Comparison of ENCODE assay signal across 15 mouse cellular contexts in the genomic region with DNA sequence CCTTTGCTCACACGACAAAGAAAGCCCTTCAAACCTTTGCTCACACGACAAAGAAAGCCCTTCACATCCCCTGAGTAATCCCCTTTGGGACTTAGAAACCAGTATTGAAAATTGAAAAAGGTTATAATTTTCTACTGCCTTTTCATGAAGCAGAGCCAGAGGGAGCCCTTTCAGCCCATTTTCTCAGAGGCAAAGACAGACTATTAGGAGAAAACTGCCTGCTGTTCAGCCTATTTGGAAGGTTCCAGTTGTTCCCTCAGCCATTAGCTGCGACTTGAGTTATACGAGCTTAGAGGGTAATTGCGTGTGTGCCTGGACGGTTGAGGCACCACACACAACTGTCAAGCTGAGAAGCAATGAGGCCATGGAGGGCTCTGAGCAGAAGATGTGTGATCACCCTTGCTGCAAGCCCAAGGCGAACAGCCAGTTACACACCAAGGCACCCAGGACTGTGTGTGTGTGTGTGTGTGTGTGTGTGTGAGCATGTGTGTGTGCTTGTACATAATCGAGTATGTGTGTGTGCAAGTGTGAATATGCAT. TPM values are rescaled to one million over a fixed set of nuclear protein-coding genes. Genes with fewer than 3 reads are reported as not detected.
A peak's percentile ranks its signal among the peaks of the same experiment; 100 is the strongest.
DNase-seq lines count a peak whose midpoint lies in the region; ATAC-seq lines count a peak whose summit lies in the region.
"Had no signal": no experiment of that assay in that cellular context is flagged by ENCODE, and none has a peak within 500 bp of the region (broad histone marks: within the 10 kb centered on the region; RNA-seq: fewer than 3 reads in every experiment).

No protein-coding gene starts in this region.

- H3K27ac ChIP-seq in heart, embryonic 10.5 days: no peak overlapping the region
- peak overlapping the region; percentile 35; the same call in 1 of the 2 replicates for H3K27ac ChIP-seq in midbrain, embryonic 13.5 days
- no peak overlapping the region for H3K27ac ChIP-seq in midbrain, embryonic 11.5 days (ENCODE audit: low read depth, low read length)
- H3K27ac ChIP-seq in intestine, embryonic 16.5 days (ENCODE audit: low read length): peak overlapping the region; percentile 55; the same call in 1 of the 2 replicates
- H3K27ac ChIP-seq: hindbrain, embryonic 10.5 days; limb, embryonic 13.5 days had no signal

- H3K9ac ChIP-seq in midbrain, embryonic 13.5 days (replicated peaks): no peak overlapping the region
- no peak overlapping the region for H3K9ac ChIP-seq in midbrain, embryonic 11.5 days (ENCODE audit: low read length)
- H3K9ac ChIP-seq in intestine, embryonic 16.5 days (ENCODE audit: low read depth, low read length): no peak overlapping the region
- H3K9ac ChIP-seq: limb, embryonic 13.5 days had no signal

- peak; percentile 37; the same call in 1 of the 2 replicates for ATAC-seq in midbrain, embryonic 13.5 days
- no peak for ATAC-seq in midbrain, embryonic 11.5 days (ENCODE audit: low FRiP score)
- no peak for ATAC-seq in intestine, embryonic 16.5 days

- no peaks in the 10 kb centered on the region for H3K4me1 ChIP-seq in heart, embryonic 10.5 days
- H3K4me1 ChIP-seq in midbrain, embryonic 13.5 days (replicated peaks): 0 out of 2 replicates have a peak, but pooled peaks cover 4% of the 10 kb centered on the region
- H3K4me1 ChIP-seq in midbrain, embryonic 11.5 days (ENCODE audit: control insufficient read depth, insufficient read depth, low read length): no peaks in the 10 kb centered on the region
- H3K4me1 ChIP-seq in intestine, embryonic 16.5 days (ENCODE audit: control insufficient read depth, insufficient read depth, low read length): no peaks in the 10 kb centered on the region
- H3K4me1 ChIP-seq: hindbrain, embryonic 10.5 days had no signal

- no peaks in the 10 kb centered on the region for H3K27me3 ChIP-seq in heart, embryonic 10.5 days (ENCODE audit: insufficient read depth, poor library complexity, severe bottlenecking)
- H3K27me3 ChIP-seq in midbrain, embryonic 13.5 days: peaks cover 3% of the 10 kb centered on the region; the same call in 1 of the 2 replicates
- no peaks in the 10 kb centered on the region for H3K27me3 ChIP-seq in midbrain, embryonic 11.5 days (ENCODE audit: control insufficient read depth, insufficient read depth, low read length)
- H3K27me3 ChIP-seq in intestine, embryonic 16.5 days (replicated peaks; ENCODE audit: control insufficient read depth, insufficient read depth, low read length): no peaks in the 10 kb centered on the region
- H3K27me3 ChIP-seq: limb, embryonic 13.5 days had no signal

- no peaks in the 10 kb centered on the region for H3K9me3 ChIP-seq in heart, embryonic 10.5 days
- no peaks in the 10 kb centered on the region for H3K9me3 ChIP-seq in midbrain, embryonic 13.5 days
- no peaks in the 10 kb centered on the region for H3K9me3 ChIP-seq in midbrain, embryonic 11.5 days (ENCODE audit: control insufficient read depth, low read length)
- no peaks in the 10 kb centered on the region for H3K9me3 ChIP-seq in intestine, embryonic 16.5 days (ENCODE audit: control insufficient read depth, low read length)
- H3K9me3 ChIP-seq: hindbrain, embryonic 10.5 days; limb, embryonic 13.5 days had no signal

- H3K36me3 ChIP-seq in heart, embryonic 10.5 days: no peaks in the 10 kb centered on the region
- H3K36me3 ChIP-seq in midbrain, embryonic 13.5 days: no peaks in the 10 kb centered on the region
- H3K36me3 ChIP-seq in midbrain, embryonic 11.5 days (ENCODE audit: control insufficient read depth, insufficient read depth, low read length): no peaks in the 10 kb centered on the region
- no peaks in the 10 kb centered on the region for H3K36me3 ChIP-seq in intestine, embryonic 16.5 days (ENCODE audit: control insufficient read depth, insufficient read depth, low read length)
- H3K36me3 ChIP-seq: hindbrain, embryonic 10.5 days; limb, embryonic 13.5 days had no signal

- DNase-seq in heart, adult 11 months: peak; percentile 76
- no peak for DNase-seq in heart, embryonic 10.5 days (ENCODE audit: low spot score)
- DNase-seq in midbrain, embryonic 11.5 days (ENCODE audit: low spot score, missing footprints): no peak
- DNase-seq in ovary, postnatal 36 days (ENCODE audit: low spot score): no peak
- no peak for DNase-seq in cerebellum, postnatal 36 days
- DNase-seq: cerebellum, adult 2 months; kidney, adult 8-10 months; right cerebral cortex, adult 18-20 months; thymus, postnatal 4 days had no signal

- 72% methylated on average over 8 of the region's 8 CpGs for WGBS in heart, embryonic 10.5 days
- WGBS in midbrain, embryonic 13.5 days: 46% methylated on average over 8 of the region's 8 CpGs
- WGBS in midbrain, embryonic 11.5 days: 69% methylated on average over 8 of the region's 8 CpGs
- WGBS in intestine, embryonic 16.5 days: 56% methylated on average over 8 of the region's 8 CpGs

- no peak overlapping the region for H3K4me3 ChIP-seq in heart, embryonic 10.5 days
- no peak overlapping the region for H3K4me3 ChIP-seq in midbrain, embryonic 13.5 days (replicated peaks)
- H3K4me3 ChIP-seq in midbrain, embryonic 11.5 days (ENCODE audit: low read depth, low read length): no peak overlapping the region
- H3K4me3 ChIP-seq in intestine, embryonic 16.5 days (ENCODE audit: low read length): no peak overlapping the region
- H3K4me3 ChIP-seq: hindbrain, embryonic 10.5 days; limb, embryonic 13.5 days had no signal

- no peak overlapping the region for H3K4me2 ChIP-seq in midbrain, embryonic 13.5 days (replicated peaks)
- no peak overlapping the region for H3K4me2 ChIP-seq in midbrain, embryonic 11.5 days
- no peak overlapping the region for H3K4me2 ChIP-seq in intestine, embryonic 16.5 days (ENCODE audit: low read depth, low read length)
- H3K4me2 ChIP-seq: limb, embryonic 13.5 days had no signal

RNA-seq across cellular contexts. Expression of a gene that starts 6.4 kb away (rescaled TPM):
- polyA plus RNA-seq in heart, embryonic 10.5 days (2016; fragmentation: Nextera tagmentation; extraction: Ambion mirVana): 7.2 and 9.3 TPM in 2 replicates
- 28.1 and 30.7 TPM in 2 replicates for polyA plus RNA-seq in midbrain, embryonic 13.5 days (2015; fragmentation: Nextera tagmentation; extraction: Ambion mirVana)
- 16.5 and 16.9 TPM in 2 replicates for polyA plus RNA-seq in midbrain, embryonic 11.5 days (2014; fragmentation: Nextera tagmentation; extraction: Ambion mirVana)
- polyA plus RNA-seq in intestine, embryonic 16.5 days (2015; fragmentation: Nextera tagmentation; extraction: Ambion mirVana): 6.7 and 7.3 TPM in 2 replicates

RNA-seq across cellular contexts. Expression of a gene that starts 59.8 kb away (rescaled TPM):
- polyA plus RNA-seq in heart, embryonic 10.5 days (2016; fragmentation: Nextera tagmentation; extraction: Ambion mirVana): not detected in 2 replicates
- not detected in 2 replicates for polyA plus RNA-seq in midbrain, embryonic 13.5 days (2015; fragmentation: Nextera tagmentation; extraction: Ambion mirVana)
- not detected in 2 replicates for polyA plus RNA-seq in midbrain, embryonic 11.5 days (2014; fragmentation: Nextera tagmentation; extraction: Ambion mirVana)
- 36.9 and 49.5 TPM in 2 replicates for polyA plus RNA-seq in intestine, embryonic 16.5 days (2015; fragmentation: Nextera tagmentation; extraction: Ambion mirVana)
- polyA plus RNA-seq: C2C12; cerebellum, adult 2 months; heart, embryonic 14.5 days; hindbrain, embryonic 10.5 days; limb, embryonic 13.5 days had no signal

Comparison
In these comparisons a context has a peak if more than half of its experiments do, and no peak if none do; other contexts are left out.
1. H3K27ac ChIP-seq: peak in midbrain, embryonic 13.5 days (single experiment) and intestine, embryonic 16.5 days (single experiment); none in heart, embryonic 10.5 days (single experiment) and midbrain, embryonic 11.5 days (single experiment).
2. RNA of a gene that starts 59.8 kb away (polyA plus RNA-seq): 36.9 to 49.5 TPM in intestine, embryonic 16.5 days; not detected in midbrain, embryonic 11.5 days, not detected in heart, embryonic 10.5 days and not detected in midbrain, embryonic 13.5 days; every median in the first group is over 10 times any median in the second.